Mouse (Mus musculus) adrenal gland (tissue): Measurements from ENCODE around the gene Frmd5.

Experiments used
- intact Hi-C: fragments of 180-260 bp; cut with DNase I; formaldehyde crosslinking; loops from one replicate; pipeline ENCODE4 v1.15.1; 2025

Frmd5 gene

GRCm38 (mm10) chr2:121695436-121695835 lies 111.5 kb downstream of the Frmd5 start:
- intact Hi-C loops: loop anchor here (5.0 to 10.0 kb wide), 2 partner anchors 123 to 139 kb away; no protein-coding TSS in a partner anchor

DNA sequence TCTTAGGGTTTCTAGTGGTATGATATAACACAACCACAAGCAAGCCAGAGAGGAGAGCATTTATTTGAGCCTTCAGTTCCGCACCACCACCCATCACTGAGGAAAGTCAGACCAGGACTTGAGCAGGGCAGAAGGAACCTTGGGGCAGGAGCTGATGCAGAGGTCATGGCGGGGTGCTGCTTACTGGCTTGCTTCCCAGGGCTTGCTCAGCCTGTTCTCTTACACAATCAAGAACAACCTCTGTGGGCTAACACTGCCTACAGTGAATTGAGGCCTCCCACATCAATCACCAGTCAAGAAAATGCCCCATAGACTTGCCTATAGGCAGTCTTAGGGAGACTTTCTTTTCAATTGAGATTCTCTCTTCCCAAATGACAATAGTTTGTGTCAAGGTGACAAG lies 118.8 kb downstream of the Frmd5 start:
- intact Hi-C loops: no loop called here

GRCm38 (mm10) chr2:121683606-121684005 lies 123.3 kb downstream of the Frmd5 start:
- intact Hi-C loops: no loop called here

DNA sequence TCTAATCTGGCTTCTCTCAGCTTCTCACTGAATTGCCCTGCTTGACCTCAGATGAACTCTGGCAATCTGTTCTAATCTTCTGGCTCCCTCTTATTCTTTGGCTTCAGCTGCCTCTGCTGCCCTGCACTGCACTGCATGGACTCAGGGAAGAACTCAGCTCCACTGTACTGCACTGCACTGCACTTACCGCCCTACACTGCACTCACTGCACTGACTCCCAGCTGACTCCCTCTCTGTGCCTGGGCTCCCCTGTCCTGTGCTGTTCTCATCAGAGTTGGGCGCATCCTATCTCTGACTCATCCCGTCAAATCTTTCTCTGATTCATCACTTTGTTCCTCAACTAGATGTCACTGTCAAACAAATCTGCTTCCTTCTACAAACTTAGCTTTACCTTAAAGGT lies 124.5 kb downstream of the Frmd5 start:
- intact Hi-C loops: no loop called here

- intact Hi-C loops: no loop called here
These were observed 127.2 kb downstream of the Frmd5 start for GRCm38 (mm10) chr2:121679711-121680110.

- intact Hi-C loops: no loop called here
These were observed 129.3 kb downstream of the Frmd5 start for GRCm38 (mm10) chr2:121677649-121677986.

GRCm38 (mm10) chr2:121676951-121677648 lies 129.8 kb downstream of the Frmd5 start:
- intact Hi-C loops: no loop called here

DNA sequence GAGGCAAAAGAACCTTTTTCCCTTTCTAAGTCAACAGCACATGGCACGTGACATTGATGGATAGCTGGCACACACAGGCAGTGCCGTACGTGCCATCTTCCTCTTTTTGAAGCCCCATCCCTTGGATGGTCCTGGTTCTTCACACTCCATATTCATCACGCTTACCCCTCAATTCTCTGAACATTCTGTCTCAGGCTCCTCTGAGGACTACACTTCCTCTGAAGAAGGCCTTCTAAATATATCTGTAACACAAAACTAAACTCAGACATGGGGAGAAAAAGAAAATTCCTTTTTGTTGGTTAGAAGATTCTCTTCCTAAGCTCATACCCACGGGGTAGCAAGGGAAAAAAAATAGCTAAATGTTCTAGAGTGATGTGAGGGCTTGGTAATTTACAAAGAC lies 131.0 kb downstream of the Frmd5 start:
- intact Hi-C loops: no loop called here

DNA sequence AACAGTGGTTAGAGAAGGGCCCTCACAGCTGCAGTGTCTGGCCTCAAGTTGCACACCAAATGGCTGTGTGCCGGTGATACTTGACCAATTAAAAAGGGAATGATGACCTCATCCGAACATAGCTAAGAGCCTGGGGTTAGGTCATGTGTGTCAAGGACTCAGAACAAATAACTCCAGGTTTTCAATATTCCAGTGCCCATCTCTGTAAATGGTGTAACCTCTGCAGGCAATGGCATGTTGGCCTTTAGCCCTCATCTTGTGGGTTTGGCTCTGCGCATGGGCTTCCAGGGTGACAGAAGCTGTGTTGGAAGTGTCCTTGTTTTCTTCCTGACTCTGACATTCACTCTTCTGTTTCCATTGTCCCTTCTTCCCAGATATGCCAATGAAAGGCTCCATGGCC lies 131.8 kb downstream of the Frmd5 start:
- intact Hi-C loops: no loop called here

DNA sequence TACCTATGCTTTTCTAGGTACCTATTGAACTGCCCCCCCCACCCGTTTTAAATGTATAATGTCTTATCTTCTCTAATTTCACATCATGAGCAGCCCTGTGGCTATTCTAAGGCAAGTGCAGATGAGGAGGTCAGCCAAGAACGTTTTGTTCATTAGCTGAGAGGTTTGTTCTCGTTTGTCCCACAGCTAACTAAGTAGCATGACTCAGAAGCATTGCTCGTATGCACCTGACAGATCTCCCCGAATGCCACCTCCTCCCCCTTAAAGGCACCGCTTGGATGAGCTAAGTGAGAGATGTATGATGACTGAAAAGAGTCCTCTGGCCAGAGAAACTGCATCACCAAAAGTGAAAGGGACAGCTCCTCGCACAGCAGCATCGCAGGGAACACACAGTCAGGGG lies 132.7 kb downstream of the Frmd5 start:
- intact Hi-C loops: no loop called here

GRCm38 (mm10) chr2:121669846-121670245 lies 137.0 kb downstream of the Frmd5 start:
- intact Hi-C loops: no loop called here

DNA sequence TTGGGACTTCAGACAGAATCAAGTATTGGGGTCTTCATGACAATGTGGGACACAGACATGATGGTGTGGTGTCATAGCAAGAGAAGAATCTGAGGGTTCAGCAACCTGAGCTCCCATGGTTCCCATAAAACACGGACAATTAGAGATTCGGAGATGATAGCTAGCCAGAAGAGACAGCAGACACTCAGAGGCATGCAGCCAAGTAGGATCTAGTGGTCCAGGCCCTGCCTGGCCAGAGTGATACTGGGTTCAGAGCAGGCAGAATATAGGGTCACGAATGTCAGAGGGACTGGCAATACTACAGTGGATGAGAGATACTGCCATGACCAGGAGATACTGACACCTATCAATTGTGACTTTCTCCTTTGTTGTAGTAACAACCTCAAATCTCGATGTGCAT lies 138.6 kb downstream of the Frmd5 start:
- intact Hi-C loops: no loop called here

GRCm38 (mm10) chr2:121661160-121661502 lies 145.8 kb downstream of the Frmd5 start:
- intact Hi-C loops: no loop called here

DNA sequence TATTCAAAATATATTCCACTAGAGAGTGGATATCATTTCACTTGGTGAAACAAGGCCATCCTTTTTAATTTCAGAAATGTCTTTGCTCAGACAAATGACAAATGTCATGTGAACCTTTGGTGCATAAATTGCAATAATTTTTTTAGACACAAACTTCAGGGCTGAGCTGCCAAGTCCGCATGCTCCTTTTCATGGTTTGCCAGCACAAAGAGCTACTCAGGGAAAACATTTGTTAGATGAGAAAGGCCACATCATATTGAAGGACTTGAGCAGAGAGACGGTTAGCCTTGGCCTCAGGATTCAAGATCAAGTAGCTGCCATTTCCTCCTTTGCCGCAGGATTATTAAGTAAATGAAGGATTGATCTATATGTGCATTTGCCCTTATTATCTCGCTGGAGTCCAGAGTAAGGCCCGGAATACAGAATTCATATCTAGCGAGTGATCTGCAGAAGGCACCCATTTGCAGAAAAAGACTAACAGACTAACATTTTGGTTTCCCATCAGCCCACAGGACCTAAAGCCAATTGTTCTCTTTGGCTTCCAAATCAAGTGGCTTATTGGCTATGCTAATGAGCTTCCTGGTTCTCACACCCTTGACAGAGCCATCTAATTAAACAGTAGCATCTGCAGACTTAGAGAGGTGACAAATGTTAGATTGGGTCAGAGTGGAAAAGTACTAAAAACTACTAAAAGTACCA lies 146.3 kb downstream of the Frmd5 start:
- intact Hi-C loops: no loop called here

DNA sequence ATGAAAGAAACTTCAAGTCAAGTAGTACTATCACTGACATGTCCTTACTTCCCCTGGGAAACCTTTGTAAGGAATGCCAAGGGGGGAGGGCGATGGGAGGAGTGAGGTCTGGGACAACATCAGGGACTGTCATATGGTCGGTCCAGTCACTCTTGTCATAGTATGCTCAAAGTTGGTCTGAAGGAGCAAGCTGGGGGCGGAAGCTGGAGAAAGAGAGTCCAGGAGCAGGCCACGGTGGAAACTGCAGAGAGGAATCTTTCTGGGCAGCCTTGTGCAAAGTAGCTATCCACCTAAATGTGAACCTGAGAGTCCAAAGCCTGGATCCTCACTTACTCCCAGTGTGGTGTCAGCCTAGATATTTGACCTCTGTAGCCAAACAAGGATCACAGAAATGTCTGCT lies 147.5 kb downstream of the Frmd5 start:
- intact Hi-C loops: loop anchor here (10.0 kb wide), 1 partner anchor 65 kb away; no protein-coding TSS in a partner anchor

GRCm38 (mm10) chr2:121658123-121658767 lies 148.6 kb downstream of the Frmd5 start:
- intact Hi-C loops: loop anchor here (10.0 kb wide), 1 partner anchor 63 kb away; no protein-coding TSS in a partner anchor

- intact Hi-C loops: loop anchor here (10.0 kb wide), 1 partner anchor 61 kb away; no protein-coding TSS in a partner anchor
These were observed 150.9 kb downstream of the Frmd5 start for GRCm38 (mm10) chr2:121655966-121656365.

DNA sequence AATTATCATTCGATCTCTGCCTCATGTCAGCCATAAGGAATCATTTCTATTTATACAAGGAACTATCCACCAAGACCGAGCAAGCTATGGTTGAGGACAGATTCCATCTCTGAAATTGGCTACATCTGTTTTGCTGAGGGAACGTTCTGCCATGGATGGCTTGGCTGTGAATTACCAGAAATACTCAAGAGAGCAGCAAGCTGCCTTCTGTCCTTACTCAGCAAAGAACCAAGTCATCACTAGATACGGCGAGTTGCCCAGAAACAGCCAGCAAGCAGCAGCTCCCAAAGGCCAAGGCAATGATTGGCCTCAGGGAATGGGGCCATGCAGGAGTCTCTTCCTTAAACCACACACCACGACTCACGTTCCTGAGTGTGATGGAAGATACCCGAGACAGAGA lies 151.8 kb downstream of the Frmd5 start:
- intact Hi-C loops: loop anchor here (10.0 kb wide), 1 partner anchor 60 kb away; no protein-coding TSS in a partner anchor

- intact Hi-C loops: no loop called here
These were observed 160.4 kb downstream of the Frmd5 start for GRCm38 (mm10) chr2:121646528-121646927.

GRCm38 (mm10) chr2:121642934-121643333 lies 164.0 kb downstream of the Frmd5 start:
- intact Hi-C loops: no loop called here

DNA sequence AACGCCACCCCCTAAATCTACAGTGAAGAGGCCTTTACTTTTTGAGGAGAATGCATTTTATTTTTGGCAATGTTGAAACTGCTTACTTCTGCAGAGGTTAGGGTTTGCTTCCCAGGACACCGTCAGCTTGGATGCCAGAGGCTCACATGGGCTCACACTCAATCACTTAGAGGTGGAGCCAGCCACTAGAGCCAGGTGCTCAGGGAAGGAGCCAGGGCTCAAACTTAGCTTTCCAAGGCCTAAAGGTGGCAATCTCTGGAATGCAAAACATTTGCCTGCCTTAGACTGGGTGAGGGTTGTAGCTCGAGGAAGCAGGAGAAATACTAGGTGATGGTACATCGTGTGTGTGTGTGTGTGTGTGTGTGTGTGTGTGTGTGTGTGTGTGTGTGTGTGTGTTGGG lies 174.8 kb downstream of the Frmd5 start:
- intact Hi-C loops: no loop called here

- intact Hi-C loops: no loop called here
These were observed 176.6 kb downstream of the Frmd5 start for GRCm38 (mm10) chr2:121630286-121630685.
